Comparison of ENCODE assay signal across 11 mouse cellular contexts in genomic region chr13:63073911-63074675, GRCm38 (mm10).
DNase-seq lines count a peak whose midpoint lies in the region; ATAC-seq and TF ChIP-seq lines count a peak whose summit lies in the region.
"Had no signal": no experiment of that assay in that cellular context is flagged by ENCODE, and none has a peak within 500 bp of the region (broad histone marks: within the 10 kb centered on the region; RNA-seq: fewer than 3 reads in every experiment).

No protein-coding gene starts in this region.

- WGBS in heart, embryonic 10.5 days: 53% methylated on average over 9 of the region's 9 CpGs
- 19% methylated on average over 9 of the region's 9 CpGs for WGBS in lung, postnatal 0 days

- TF ChIP-seq CTCF in lung, postnatal 0 days (IDR thresholded peaks at IDR 0.05): no peak

- no peaks in the 10 kb centered on the region for H3K36me3 ChIP-seq in heart, embryonic 10.5 days
- no peaks in the 10 kb centered on the region for H3K36me3 ChIP-seq in lung, postnatal 0 days (ENCODE audit: insufficient read depth, low read length)
- H3K36me3 ChIP-seq: hindbrain, embryonic 15.5 days; midbrain, embryonic 12.5 days had no signal

- peak; percentile 57 for DNase-seq in gastrocnemius, adult 18-20 months (ENCODE audit: low spot score)
- no peak for DNase-seq in gastrocnemius, postnatal 10 days
- DNase-seq in MN1 (ENCODE audit: low spot score): peak; percentile 39
- DNase-seq in heart, embryonic 10.5 days (ENCODE audit: low spot score): peak; percentile 71
- peak; percentile 91 for DNase-seq in lung, postnatal 0 days (ENCODE audit: low spot score)
- DNase-seq in thymus, postnatal 0 days (ENCODE audit: low spot score): no peak
- no peak for DNase-seq in kidney, postnatal 10 days
- DNase-seq in testis, postnatal 14 days (ENCODE audit: low spot score): no peak

- TF ChIP-seq EP300 in lung, postnatal 0 days (IDR thresholded peaks at IDR 0.05): 0 out of 2 replicates have a peak, but pooled peaks have one; percentile 9

- H3K27me3 ChIP-seq in heart, embryonic 10.5 days (ENCODE audit: insufficient read depth, poor library complexity, severe bottlenecking): no peaks in the 10 kb centered on the region
- H3K27me3 ChIP-seq in lung, postnatal 0 days (replicated peaks; ENCODE audit: insufficient read depth, low read length): no peaks in the 10 kb centered on the region
- H3K27me3 ChIP-seq: CH12.LX; hindbrain, embryonic 15.5 days; midbrain, embryonic 12.5 days had no signal

- ATAC-seq in lung, postnatal 0 days: peak; percentile 81

- H3K4me2 ChIP-seq in lung, postnatal 0 days (replicated peaks; ENCODE audit: low read depth, low read length): peak overlapping the region; percentile 17; the same call in 1 of the 2 replicates
- H3K4me2 ChIP-seq: hindbrain, embryonic 15.5 days; midbrain, embryonic 12.5 days had no signal

- H3K9me3 ChIP-seq in heart, embryonic 10.5 days: no peaks in the 10 kb centered on the region
- no peaks in the 10 kb centered on the region for H3K9me3 ChIP-seq in lung, postnatal 0 days (ENCODE audit: low read length)
- H3K9me3 ChIP-seq: hindbrain, embryonic 15.5 days; midbrain, embryonic 12.5 days had no signal

- H3K4me3 ChIP-seq in heart, embryonic 10.5 days: no peak overlapping the region
- no peak overlapping the region for H3K4me3 ChIP-seq in lung, postnatal 0 days (ENCODE audit: low read depth, low read length)
- H3K4me3 ChIP-seq: hindbrain, embryonic 15.5 days; midbrain, embryonic 12.5 days had no signal

- no peak overlapping the region for H3K9ac ChIP-seq in lung, postnatal 0 days (replicated peaks; ENCODE audit: low read depth)
- H3K9ac ChIP-seq: hindbrain, embryonic 15.5 days; midbrain, embryonic 12.5 days had no signal

- peaks cover 18% of the 10 kb centered on the region for H3K4me1 ChIP-seq in heart, embryonic 10.5 days
- peaks cover 13% of the 10 kb centered on the region; the same call in 1 of the 2 replicates for H3K4me1 ChIP-seq in lung, postnatal 0 days (ENCODE audit: insufficient read depth, low read depth, low read length)
- H3K4me1 ChIP-seq: hindbrain, embryonic 15.5 days; midbrain, embryonic 12.5 days had no signal

- H3K27ac ChIP-seq in heart, embryonic 10.5 days: no peak overlapping the region
- peak overlapping the region; percentile 81 for H3K27ac ChIP-seq in lung, postnatal 0 days (ENCODE audit: low read length)
- H3K27ac ChIP-seq: hindbrain, embryonic 15.5 days; midbrain, embryonic 12.5 days had no signal

Comparison
In these comparisons a context has a peak if more than half of its experiments do, and no peak if none do; other contexts are left out.
1. DNase-seq: peak in gastrocnemius, adult 18-20 months (single experiment), MN1 (single experiment), heart, embryonic 10.5 days (single experiment) and lung, postnatal 0 days (single experiment); none in gastrocnemius, postnatal 10 days (single experiment), thymus, postnatal 0 days (single experiment), kidney, postnatal 10 days (single experiment) and testis, postnatal 14 days (single experiment).